Mouse (Mus musculus): Measurements from ENCODE around the gene Gm3755. TPM values are rescaled to one million over a fixed set of nuclear protein-coding genes. Genes with fewer than 3 reads are reported as not detected.
"Not testable (repeated sequence)": the region's sequence is repeated elsewhere in the genome, so short reads cannot be mapped to it uniquely, and the experiment has no call there.

The Gm3755 gene
- not detected in 2 replicates for polyA plus RNA-seq (2012; rRNA removed)

DNA sequence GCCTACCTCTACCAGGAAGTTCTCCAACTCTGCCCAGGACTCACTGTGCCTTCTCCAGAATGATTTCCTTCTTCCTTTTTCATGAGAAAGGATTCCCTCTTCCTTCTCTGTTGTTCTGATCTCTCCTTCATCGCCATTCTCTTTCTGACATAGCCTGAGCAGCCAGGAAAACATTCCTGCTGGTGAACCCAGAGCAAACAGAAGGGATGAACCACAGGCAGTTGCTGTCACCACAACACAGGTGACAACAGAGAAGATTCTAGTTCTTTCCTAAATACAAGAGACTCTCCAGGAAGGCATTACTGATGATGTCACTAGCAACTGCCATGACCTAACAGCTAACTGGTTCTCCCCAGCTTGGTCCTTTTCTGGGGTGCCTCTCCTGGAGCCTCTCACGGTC lies at the start of gene Gm3755:
TSS of gene Gm3755 (minus strand) at position 101 of the 400 bp plus-strand sequence.
- not testable (repeated sequence) for DNase-seq (ENCODE audit: low spot score)

DNA sequence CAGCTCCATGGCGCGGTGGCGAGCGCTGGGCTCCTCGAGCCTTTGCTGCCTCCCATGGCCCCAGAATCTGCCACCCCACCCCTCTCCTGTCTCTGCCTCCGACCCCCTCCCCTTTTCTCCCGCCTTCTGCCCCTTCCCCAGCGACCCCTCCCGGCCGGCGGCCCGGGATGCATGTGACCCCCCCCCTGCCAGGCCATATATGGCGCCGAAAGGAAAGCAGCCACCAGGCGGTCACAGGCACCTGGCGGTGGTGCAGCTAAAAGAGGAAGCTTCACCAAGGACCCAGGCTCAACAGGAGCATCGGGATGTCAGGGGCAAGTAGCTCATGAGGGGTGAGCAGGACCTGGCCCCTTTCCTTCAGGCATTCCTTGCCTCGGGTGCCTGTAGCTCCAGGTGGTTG lies 38.0 kb upstream of the Gm3755 start:
- not testable (repeated sequence) for DNase-seq (ENCODE audit: low spot score)

DNA sequence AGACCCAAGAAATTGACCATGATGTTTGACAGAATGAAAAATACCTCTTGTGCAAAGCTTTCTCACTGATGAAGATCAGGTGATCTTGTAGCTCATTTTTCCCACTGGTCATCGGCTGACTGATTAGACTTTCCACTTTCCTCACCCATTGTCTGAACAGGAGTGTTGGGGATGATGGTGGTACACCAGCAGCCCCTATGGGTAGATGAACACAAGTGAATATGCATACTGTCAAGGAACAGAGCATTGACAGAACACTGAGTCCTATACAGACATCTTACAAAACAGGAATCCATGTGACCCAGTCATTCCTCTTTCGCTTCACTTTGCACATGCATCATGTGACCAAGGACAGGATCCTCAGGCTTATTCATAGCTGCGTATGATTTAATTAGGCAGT lies 32.9 kb upstream of the Gm3755 start, which contains the start of gene Gm3752:
TSS of gene Gm3752 (minus strand) at position 101 of the 400 bp plus-strand sequence.
- not testable (repeated sequence) for DNase-seq (ENCODE audit: low spot score)

DNA sequence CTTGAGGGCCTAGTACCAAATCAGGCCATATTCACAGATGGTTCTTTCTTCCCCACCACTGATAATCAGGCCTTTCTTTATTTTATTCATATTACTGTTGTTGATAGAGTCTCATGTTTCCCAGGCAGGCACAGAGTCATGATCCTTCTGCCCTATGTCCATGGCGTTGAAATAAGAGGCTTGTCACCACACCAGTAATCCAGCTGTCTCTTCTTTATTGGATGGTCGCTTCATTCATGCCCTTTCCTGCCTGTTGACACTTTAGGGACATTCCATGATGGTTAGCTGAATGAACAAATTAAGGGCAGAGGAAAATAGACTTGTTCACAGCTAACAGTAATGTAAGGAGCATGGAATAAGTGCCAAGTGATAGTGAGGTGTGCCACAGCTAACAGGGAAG lies 28.2 kb downstream of the Gm3755 start:
- not testable (repeated sequence) for DNase-seq (ENCODE audit: low spot score)

Other genes starting within 250 kb of the Gm3755 start
- not detected in 2 replicates for gene Gm3727, start 186.2 kb downstream of the Gm3755 start, polyA plus RNA-seq (2012; rRNA removed)
- 3.2 and 4.9 TPM in 2 replicates for gene Gm3739, start 135.9 kb downstream of the Gm3755 start, polyA plus RNA-seq (2012; rRNA removed)
- gene Gm5797, start 118.5 kb downstream of the Gm3755 start, polyA plus RNA-seq (2012; rRNA removed): not detected in 2 replicates
- not detected in 2 replicates for gene Gm8374, start 85.8 kb downstream of the Gm3755 start, polyA plus RNA-seq (2012; rRNA removed)
- 0.30 and 0.40 TPM in 2 replicates for gene Gm3752, start 32.8 kb upstream of the Gm3755 start, polyA plus RNA-seq (2012; rRNA removed)
- gene Gm3558, start 117.6 kb upstream of the Gm3755 start, polyA plus RNA-seq (2012; rRNA removed): 0.74 and 1.1 TPM in 2 replicates
- not detected in 2 replicates for gene Gm10338, start 144.7 kb upstream of the Gm3755 start, polyA plus RNA-seq (2012; rRNA removed)
- gene Gm10128, start 193.1 kb upstream of the Gm3755 start, polyA plus RNA-seq (2012; rRNA removed): 0.18 TPM in 1 of 2 replicates, not detected in the other